Mouse (Mus musculus) 3T3-L1 (cell line): ENCODE data around the gene Bfar.
"Not testable (repeated sequence)": the region's sequence is repeated elsewhere in the genome, so short reads cannot be mapped to it uniquely, and the experiment has no call there.

Source experiments
- DNase-seq: peaks from one replicate; pipeline ENCODE4 v3.0.0-alpha.2; 2015; ENCODE audit warnings: low read depth, low spot score

Gene Bfar

DNA sequence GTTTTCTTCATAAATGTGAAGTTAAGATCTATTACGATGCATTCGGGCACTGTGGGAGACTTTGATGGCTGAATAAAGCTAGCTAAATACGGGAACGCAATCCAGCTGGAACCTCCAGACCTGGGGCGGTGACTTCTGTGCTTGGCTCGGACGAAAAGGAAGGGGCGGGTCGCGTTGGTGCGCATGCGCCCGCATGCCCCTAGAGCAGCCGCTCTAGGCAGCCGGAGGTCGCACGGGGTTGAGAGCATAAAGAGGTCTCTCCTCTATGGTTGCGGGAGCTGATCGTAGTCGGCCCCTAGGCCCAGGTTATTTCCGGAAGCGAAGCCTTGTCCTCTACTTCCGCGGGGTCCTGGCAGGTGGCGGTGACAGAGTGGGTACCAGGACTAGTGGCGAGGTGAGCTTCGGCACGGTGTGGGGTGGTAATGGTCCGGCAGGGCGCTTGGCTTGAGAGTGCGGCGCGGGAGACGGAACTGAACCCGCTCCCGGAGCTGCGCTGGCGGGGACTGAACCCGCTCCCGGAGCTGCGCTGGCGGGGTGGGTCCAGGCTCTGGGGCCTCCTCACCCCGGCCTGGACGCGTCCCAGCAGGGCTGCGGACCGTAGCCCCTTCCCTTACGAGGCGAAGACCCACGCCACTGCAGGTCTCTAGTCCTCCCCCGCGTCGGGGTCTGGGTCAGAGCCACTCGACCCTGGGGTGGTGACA, at the start of gene Bfar, which contains the start of gene 3110001I22Rik:
Bfar (plus strand) TSS at position 174 of the 701 bp plus-strand sequence.
3110001I22Rik (plus strand) TSS at position 245 of the 701 bp plus-strand sequence.
- peak; percentile 96 for DNase-seq

DNA sequence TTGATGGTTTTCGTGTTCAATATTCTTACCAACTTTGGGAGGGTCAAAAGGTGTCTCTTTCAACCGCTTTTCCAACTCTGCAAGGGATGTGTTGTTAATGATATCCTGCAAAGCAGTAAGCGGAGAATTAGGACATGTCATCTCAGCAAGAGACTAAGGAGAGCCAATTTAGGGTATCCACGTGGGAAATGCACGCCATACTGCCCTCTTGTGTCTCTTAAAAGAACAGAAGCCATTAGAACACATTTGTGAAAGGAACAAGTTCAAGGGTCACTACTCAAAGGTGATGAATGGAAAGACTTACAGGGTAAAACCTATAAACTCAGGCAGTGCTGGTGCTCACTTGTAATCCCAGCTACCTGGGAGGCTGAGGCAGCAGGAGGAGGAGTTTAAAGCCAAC, 43.3 kb upstream of the Bfar start:
- DNase-seq: peak; percentile 59

DNA sequence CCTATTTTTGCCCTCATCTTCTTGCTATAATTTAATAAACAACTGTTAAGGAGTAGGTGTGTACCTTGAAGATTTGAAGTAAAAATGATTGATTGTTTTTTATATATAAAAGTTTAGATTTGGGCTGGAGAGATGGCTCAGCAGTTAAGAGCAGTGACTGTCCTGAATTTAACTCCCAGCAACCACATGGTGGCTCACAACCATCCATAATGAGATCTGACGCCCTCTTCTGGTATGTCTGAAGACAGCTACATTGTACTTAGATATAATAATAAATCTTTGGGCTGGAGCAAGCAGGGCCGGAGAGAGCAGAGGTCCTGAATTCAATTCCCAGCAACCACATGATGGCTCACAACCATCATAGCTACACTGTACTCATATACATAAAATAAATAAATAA, 33.5 kb upstream of the Bfar start:
- DNase-seq: not testable (repeated sequence)

DNA sequence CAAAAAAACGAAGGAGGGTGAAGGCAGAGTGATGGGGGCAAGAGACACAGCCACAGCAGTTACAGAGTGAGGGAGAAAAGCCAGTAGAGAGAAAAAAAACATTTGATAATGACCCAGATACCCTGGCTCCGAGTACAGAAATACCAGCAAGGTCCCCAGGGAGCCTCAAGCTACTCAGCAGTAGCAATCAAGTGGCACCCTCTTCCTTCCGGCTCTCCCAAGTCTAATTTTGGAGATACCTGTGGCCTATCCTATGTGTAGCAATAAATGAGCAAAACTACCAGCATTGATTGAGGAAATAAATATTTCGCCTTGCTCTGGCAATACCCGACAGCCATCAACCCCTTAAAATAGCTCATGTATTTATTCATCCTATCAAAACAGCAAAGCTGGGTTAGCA, 32.1 kb upstream of the Bfar start:
- DNase-seq: no peak

DNA sequence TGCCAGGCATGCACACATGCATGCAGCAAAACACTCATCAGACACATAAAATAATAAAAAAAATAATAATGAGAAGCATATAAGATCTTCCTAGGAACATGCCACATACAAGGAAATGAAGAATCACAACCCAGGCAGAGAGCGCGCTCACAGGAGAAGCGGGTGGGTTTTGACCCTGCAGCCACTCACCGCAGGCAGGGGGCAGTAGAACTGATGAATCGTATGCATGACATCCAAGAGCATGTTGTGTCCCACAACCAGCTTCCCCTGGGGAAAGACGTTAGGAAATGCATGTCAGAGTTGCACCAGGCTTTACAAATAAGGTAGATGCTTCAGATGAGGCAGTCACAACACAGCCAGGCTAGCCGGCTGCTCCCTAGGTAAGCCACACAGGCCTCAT, 31.6 kb upstream of the Bfar start:
- peak; percentile 21 for DNase-seq

DNA sequence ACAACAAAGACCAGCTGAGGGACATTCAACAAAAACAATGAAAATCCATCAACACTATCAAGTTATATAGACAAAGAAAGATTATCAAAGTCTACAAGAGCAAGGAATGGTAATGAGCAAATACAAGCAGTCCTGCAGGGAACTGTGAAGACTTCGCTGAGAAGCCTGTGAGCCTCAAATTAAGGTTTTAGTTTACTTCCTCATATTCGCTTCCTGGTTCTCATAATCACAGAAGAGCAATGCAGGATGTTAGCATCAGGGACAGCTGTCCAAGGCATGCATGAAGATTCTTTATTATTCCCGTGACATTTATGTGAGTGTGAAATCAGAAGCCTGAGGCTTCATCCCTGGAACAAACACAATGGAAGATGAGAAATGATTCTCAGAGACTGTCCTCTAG, 27.2 kb upstream of the Bfar start:
- DNase-seq: no peak

DNA sequence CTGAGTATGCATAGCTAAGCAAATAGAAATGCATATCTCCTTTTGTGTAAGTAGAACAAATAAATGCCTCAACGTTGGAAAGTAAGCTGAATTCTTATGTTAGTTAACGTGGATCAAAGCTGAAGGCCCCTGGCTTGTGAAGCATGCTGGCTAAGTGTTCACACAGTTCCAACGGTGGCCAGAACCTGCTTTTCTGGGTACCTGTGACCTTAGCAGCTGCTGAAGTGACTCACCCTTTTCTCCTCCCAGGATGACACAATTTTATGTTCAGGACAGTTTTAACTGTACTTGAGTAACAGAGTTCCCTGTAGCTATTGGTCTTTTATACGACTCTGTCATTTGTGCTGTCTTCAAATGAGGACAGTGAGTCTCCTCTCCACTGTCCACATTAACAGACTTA, 25.7 kb upstream of the Bfar start:
- no peak for DNase-seq

DNA sequence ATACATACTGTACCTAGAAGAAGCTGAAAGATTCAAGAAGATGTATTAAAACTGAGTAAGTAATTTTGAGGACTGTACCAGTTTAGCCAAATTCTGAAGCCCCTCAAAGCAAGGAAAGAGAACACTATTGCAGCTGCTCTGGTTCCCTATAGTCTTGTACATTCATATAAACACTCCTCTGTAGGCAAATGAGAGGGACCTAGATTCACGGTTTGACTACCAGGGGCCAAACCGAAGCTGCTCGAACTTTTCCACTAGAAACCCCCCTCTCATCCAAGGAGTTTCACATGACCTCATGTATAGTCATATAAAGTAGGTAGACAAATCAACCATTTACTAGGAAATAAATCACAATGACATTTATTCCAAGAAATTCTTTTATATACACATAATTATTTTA, 12.8 kb upstream of the Bfar start:
- DNase-seq: no peak

DNA sequence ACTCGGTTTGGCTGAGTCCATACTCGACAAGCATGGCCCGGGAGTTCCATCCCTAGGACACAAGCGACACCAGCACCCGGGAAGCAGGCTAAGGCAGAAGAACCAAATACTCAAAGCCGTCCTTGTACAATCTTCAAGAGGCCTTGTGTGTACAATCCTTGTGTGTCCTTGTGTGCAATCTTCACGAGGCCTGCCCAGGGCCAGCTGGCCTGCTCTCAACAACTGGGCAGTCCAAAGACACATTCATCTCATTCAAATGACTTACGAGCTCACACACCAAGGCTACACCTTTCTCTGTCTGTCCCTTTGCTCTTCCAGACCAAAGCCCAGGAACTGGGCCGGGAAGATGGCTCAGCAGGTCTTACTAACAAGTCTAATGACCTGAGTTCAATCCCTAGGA, 10.9 kb upstream of the Bfar start:
- DNase-seq: no peak

DNA sequence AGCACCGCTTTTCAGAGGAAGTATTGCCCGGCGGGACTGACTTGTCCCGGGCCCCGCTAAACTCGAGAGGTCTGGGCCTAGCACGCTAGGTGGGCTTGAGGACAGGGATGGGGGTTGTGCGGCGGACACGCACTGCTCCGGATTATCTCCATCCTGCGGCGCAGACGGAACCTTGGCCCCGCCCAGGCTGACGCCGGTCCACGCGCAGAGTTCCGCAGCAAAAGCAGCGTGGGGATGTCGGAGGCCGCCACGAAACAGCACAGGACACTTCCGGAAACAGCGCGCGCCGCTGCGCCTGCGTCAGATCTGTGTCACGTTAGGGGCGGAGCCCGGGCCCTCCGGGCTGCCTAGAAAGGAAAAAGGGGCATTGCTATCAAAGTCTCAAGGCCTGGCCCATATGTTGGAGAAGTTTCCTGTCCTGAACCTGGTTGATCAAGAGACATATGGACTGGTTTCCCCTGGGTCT, 3.7 kb upstream of the Bfar start, which contains the start of gene Parn:
Parn (minus strand) TSS at position 293 of the 466 bp plus-strand sequence.
- peak; percentile 94 for DNase-seq

DNA sequence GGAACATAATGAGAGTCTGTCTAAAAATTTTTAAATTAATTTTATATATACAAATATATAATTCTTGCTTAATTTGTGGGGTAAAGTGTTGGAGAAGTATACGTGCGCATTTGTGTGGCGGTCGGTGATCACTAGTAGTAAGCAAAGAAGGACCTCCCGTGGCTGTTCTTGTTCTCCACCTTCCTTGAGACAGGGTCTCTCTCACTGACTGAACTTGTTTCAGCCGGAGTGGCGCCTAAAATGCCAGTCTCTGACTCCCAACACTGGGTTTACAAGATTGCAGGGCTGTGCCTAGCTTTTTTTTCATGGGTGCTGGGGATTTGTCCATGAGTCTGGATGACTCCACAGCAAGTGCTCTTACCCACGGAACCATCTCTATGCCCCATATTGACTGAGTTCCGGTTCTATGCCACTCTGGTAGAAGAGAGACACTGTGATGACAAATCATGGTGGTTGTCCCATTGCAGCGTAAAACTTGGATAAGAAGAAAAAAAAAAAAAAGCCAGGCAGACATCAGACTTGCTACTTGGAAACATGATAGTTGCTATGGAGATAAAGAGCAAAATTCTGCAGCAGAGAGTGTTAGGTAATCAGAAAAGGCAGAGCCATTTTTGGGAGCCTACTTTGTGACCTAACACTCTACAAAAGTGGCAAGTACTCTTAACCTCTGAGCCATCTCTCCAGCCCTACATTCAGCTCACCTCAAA, 3.1 kb upstream of the Bfar start:
- no peak for DNase-seq

DNA sequence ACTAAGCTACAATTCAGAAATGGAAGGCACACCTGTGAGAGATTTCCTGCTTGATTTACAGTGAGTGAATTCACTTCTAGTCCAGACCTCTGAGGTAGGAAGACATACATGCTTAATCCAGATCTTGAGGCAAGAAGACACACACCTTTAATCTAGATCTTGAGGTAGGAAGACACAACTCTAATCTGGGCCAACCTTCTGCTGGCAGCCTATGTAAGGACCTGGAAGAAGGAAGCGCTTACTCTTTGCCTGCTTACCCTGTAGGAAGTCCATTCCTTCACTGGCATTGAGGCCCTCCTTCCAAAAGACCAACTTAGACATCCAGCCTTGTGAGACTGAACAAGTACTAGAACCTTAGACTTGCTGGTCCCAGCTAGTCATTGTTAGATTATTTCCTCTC, 2.4 kb upstream of the Bfar start:
- no peak for DNase-seq

DNA sequence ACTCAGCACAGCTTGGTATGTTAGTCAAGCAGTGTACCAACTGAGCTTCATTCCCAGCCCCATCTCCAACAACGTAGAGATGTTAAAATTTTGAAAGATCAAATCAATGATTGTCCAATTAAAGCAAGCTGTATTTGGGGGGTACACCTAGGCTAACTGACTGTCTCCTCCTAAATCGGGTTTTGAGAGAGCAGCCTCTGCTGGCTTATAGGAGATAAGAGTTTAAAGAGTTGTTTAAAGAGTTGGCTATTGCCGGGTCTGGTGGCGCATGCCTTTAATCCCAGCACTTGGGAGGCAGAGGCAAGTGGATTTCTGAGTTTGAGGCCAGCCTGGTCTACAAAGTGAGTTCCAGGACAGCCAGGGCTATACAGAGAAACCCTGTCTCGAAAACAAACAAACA, 762 bp upstream of the Bfar start:
- not testable (repeated sequence) for DNase-seq

DNA sequence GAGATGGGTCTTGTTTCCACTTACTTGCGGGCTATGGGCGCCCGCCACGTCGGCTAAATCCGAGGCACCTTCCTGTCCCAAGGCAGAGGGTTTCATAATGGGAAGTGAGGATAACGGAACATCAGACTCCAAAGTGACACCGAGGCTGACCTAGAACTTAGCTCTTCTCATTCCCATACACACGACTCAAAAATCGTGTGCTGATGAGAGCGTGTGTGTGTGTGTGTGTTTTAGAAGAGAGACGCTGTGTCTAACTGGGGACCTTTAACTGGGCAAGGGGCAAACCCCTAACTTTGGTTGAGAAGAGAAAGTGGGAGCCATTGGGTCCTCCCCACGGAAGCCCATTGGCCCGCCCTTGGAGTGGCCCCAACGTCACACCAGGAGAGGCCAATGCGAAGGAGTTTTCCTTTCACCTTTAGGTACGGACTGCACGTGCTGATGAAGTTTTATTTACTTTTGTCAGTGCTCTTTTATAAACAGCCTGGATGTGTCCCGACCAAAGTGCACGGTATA, 784 bp downstream of the Bfar start:
- peak; percentile 87 for DNase-seq

DNA sequence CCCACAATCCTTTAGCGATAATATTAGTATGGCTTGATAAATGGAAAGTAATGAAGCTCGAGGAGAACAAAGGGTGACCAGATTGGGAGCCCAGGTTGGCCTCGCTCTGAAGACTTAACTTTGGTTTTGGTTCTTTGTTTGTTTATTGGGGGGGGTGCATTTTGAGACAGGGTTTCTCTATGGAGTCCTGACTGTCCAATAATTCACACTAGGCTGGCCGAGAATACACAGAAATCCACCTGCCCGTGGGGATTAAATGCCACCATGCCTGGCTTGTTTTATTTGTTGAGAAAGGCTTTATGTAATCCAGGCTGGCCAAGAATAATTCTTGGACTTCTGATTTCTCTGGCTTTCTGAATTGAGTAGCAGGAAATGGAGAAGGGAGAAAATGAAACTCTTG, 1.5 kb downstream of the Bfar start:
- no peak for DNase-seq

DNA sequence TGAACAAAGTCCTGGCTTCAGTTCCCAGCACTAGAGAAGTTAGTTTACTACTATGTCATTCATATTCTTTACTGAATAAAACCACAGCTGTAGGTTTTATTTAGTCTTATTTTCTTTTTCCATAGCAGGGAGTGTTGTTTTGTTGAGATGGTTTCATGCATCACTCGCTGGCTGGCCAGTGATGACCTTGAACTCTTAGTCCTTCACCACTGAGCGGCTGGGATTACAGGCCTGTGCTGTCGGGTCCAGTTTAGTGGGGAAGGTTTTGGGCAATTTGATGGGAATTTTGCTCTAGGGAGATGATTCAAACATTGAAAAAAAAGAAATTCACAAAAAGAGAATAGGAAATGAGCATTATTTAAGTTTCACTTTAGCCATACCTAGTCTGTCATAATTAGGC, 2.9 kb downstream of the Bfar start:
- DNase-seq: no peak

DNA sequence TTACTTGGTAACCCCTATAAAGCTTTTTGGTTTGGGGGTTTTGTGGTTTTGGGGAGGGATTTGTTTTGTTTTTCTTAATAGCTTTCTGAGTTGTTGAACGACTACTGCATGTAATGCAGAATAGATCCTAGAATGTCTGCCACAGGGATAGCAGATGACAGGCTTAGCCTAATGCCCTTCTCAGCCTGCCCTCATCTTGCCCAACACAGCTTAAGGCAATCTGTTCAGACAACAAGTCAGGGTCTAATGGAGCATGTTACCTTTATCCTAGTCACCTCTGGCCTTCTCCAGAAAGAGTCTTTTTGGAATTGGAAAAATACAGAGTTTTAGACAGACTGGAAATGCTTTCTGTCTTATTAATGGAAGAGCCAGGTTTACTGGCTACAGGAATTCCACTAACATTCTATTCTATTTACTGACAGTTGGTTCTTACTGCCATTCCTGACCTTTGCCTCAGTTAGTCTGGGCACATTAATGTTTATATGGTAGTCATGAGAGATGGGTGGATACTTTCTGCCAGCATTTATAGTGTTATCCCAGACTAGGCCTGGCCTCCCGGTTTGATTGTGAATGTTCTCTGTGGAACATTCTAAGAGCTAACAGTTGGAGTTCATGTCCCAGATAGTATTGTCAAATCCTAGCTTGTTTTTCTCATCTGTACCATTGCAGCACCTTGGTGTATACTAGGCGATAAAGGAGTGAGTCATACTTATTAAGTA, 7.1 kb downstream of the Bfar start:
- DNase-seq: peak; percentile 13

DNA sequence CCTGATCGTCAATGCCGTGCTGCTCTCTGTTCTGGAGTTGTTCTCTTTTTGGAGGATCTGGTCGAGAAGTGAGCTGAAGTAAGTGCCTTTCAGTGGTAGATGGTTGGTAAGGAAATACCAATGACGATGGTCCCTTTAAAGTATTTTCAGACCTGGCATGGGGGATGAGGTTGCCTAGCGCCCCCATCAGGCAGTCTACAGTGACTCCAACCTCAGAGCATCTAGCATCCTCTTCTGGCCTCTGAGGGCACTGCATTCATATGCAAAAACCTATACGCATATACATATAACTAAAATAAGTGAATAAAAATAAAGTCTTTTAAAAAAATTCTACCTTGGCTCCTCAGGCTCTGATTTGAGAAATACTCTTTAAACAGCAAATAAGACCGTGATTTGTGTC, 27.3 kb downstream of the Bfar start:
- peak; percentile 18 for DNase-seq

DNA sequence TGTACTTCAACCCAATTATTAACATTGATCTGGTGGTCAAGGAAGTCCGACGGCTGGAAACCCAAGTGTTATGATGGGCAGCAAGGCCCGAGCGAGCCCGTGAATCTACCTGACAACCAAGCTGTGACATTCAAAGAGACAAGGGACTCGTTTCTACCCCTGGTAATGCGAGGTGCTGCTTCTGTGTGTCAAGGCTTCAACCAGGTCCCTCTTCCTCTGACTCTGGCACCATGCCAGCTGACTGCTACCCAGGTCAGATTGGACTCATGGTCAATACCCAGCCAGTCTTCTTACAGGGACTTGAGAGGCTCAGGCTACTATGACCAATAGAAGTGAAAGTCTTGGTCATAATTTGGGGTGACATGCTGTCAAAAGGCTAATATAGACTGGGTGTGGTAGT, 30.5 kb downstream of the Bfar start:
- DNase-seq: no peak

DNA sequence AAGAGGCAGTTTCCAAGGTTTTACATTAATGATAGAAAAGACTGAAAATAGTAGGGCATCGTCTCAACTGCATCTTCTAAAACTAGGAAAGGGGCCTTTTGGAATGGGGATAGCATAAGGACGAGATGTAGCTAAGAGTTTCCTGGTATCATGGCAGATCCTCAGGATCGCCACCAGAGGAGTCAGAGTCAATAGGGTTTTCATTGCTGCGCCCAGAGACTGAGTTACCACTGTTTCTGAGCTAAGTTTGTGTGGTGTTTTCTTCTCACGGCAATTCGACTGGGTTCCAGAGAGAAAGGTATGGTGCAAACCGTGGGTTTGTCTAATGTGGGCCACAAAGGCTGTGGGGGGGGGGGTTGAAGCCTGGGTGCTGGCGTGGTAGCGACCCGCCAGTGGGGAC, 33.0 kb downstream of the Bfar start:
- no peak for DNase-seq

DNA sequence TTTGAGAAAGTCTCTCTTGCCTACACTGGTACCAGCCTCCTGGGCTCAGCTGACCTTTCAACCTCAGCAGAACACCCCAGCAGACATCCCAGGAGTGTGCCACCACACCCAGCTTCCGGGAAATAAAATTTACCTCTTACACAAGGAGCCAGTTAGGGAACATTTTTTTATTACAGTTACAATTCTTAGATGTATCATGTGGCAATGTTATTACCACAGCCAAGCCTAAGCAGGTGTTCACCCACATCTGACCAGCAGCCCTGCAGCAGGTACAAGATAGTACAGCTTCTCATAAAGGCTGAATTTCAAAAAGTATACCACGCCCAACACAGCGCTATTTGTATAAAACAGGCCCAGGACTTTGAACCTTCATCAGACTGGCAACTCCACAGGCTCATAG, 43.3 kb downstream of the Bfar start:
- no peak for DNase-seq

DNA sequence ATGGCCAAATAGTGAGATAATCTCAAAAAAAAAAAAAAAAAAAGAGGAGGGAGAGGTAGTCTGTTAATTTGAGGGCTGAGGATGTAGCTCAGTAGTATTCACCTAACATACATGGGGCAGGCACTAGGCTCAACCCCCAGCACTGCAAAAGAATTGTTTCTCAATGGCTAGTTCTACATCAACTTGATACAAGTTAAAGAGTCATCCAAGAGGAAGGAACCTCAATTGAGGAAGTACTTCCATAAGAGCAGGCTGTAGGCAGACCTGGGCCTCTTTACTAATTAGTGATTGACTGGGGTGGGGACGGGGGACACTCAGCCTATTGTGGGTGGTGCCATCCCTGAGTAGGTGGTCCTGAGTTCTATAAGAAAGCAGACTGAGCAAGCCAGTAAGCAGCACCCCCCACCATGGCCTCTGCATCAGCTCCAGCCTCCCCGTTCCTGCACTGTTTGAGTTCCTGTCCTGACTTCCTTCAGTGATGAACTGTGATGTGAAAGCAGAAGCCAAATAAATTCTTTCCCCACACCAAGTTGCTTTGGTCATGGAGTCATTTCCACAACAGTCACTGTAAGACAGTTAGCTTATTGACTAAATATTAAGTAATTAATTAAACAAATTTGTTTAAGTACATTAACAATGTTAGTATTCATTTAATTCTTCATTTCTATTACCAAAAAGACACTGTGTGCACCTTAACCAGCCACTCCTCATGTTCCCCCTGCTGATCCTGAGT, 45.3 kb downstream of the Bfar start:
- no peak for DNase-seq
